In the genomic region with DNA sequence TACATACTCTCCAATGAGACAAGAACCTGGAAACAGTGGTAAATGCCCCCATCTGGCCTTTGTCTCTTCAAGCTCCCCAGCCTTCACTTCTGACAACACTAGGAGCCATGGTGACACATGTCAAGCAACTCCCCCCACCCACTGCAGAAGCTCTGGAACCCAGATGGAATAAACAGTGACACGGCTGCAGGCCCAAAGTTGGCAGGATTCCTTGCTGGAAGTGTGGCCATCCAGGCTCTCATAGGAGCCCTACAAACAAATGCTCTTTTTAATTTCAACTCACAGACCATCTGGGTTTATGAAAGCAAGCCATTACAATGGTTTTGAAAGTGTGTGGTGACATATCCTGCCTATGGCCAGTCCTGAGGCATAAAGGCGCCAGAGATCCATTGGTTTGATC, we compare ENCODE assay signal across 20 mouse cellular contexts.
"Had no signal": no experiment of that assay in that cellular context is flagged by ENCODE, and none has a peak within 500 bp of the region (broad histone marks: within the 10 kb centered on the region; RNA-seq: fewer than 3 reads in every experiment).

No protein-coding gene starts in this region.

- H3K9me3 ChIP-seq: limb, embryonic 13.5 days; liver, embryonic 13.5 days; midbrain, embryonic 10.5 days; midbrain, embryonic 13.5 days; neural tube, embryonic 13.5 days; stomach, embryonic 15.5 days had no signal

- H3K4me2 ChIP-seq: limb, embryonic 13.5 days; liver, embryonic 13.5 days; midbrain, embryonic 13.5 days; neural tube, embryonic 13.5 days; stomach, embryonic 15.5 days had no signal

- DNase-seq: kidney, adult 2 months; kidney, postnatal 25 days; layer of hippocampus, adult 9-11 months; liver, embryonic 13.5 days; retina, postnatal 1 day; right cerebral cortex, postnatal 25 days; spleen, adult 18-20 months; thymus, postnatal 25 days had no signal

- H3K27ac ChIP-seq: kidney, postnatal 0 days; layer of hippocampus, adult 2 months; left cerebral cortex, adult 2 months; limb, embryonic 13.5 days; liver, embryonic 13.5 days; midbrain, embryonic 10.5 days; midbrain, embryonic 13.5 days; neural tube, embryonic 13.5 days; stomach, embryonic 15.5 days had no signal

- H3K9ac ChIP-seq: limb, embryonic 13.5 days; liver, embryonic 13.5 days; midbrain, embryonic 13.5 days; neural tube, embryonic 13.5 days; stomach, embryonic 15.5 days had no signal

- H3K36me3 ChIP-seq: limb, embryonic 13.5 days; liver, embryonic 13.5 days; midbrain, embryonic 10.5 days; midbrain, embryonic 13.5 days; neural tube, embryonic 13.5 days; stomach, embryonic 15.5 days had no signal

- H3K4me1 ChIP-seq: limb, embryonic 13.5 days; liver, embryonic 13.5 days; megakaryocyte, embryonic 14.5 days; midbrain, embryonic 10.5 days; midbrain, embryonic 13.5 days; neural tube, embryonic 13.5 days; stomach, embryonic 15.5 days had no signal

- ATAC-seq: intestine, postnatal 0 days; midbrain, embryonic 13.5 days; midbrain, embryonic 16.5 days had no signal

- H3K4me3 ChIP-seq: layer of hippocampus, adult 2 months; left cerebral cortex, adult 2 months; limb, embryonic 13.5 days; liver, embryonic 13.5 days; megakaryocyte, embryonic 14.5 days; midbrain, embryonic 10.5 days; midbrain, embryonic 13.5 days; myocyte; neural tube, embryonic 13.5 days; stomach, embryonic 15.5 days had no signal

- H3K27me3 ChIP-seq: limb, embryonic 13.5 days; liver, embryonic 13.5 days; megakaryocyte, embryonic 14.5 days; midbrain, embryonic 13.5 days; neural tube, embryonic 13.5 days; stomach, embryonic 15.5 days had no signal
